Mouse (Mus musculus) liver, embryonic 14 days (tissue): ENCODE results near the gene Scgb2b15. TPM values are rescaled to one million over a fixed set of nuclear protein-coding genes. Genes with fewer than 3 reads are reported as not detected.

ENCODE experiments used
- polyA plus RNA-seq: library from polyadenylated mRNA; depleted of rRNA; stranded (reverse); fragments of >200 nt; gene quantifications from 2 replicates; pipeline ENCODE4 v1.2.3, GENCODE M21; 2012; rRNA removed

Gene Scgb2b15
- polyA plus RNA-seq: not detected in 2 replicates

DNA sequence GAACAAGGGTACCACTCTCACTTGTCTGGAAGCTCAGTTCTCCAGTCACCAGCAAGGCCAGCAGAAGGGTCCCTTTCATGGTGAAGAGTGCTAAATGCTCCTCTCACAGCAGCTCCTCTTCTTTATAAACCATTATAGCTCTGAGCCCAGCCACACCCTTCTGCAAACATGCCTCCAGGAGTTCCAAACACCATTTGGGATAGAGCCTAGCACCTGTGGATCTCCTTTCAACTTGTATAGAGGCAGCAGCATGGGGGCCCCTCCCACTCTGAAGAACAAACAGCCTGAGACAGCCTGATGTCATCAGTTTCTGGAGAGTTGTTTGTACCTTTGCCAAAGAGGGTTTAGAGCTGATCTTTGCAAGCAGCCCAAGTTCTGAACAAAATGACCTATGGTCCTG lies at the start of gene Scgb2b15:
Scgb2b15 (minus strand) TSS at position 101 of the 400 bp plus-strand sequence.

GRCm38 (mm10) chr7:32836254-32836653 lies 6.8 kb upstream of the Scgb2b15 start, which contains the start of gene Scgb1b15:
Gene Scgb1b15, plus strand, starts transcription at chr7:32836554.

Other genes starting within 250 kb of the Scgb2b15 start
- not detected in 2 replicates for gene Scgb1b15, start 6.9 kb upstream of the Scgb2b15 start, polyA plus RNA-seq
- not detected in 2 replicates for gene Scgb2b17, start 226.9 kb upstream of the Scgb2b15 start, polyA plus RNA-seq
- gene Scgb1b17, start 233.8 kb upstream of the Scgb2b15 start, polyA plus RNA-seq: not detected in 2 replicates